Mouse (Mus musculus) lung, postnatal 0 days (tissue): Measurements from ENCODE around the gene Kcng3.

ENCODE experiments used
- CTCF ChIP-seq: IDR thresholded peaks from 2 replicates; pipeline ENCODE4 v1.5.1; 2016; ENCODE audit warnings: antibody characterized with exemption, mild to moderate bottlenecking
- EP300 ChIP-seq: IDR thresholded peaks from 2 replicates; pipeline ENCODE4 v1.6.1; 2016; ENCODE audit warnings: antibody characterized with exemption, mild to moderate bottlenecking, control low read depth

GRCm38 (mm10) chr17:83649986-83650385 lies 18.3 kb upstream of the Kcng3 start:
- TF ChIP-seq CTCF (no peak), EP300 (no peak)
